In genomic region chr1:57574530-57574929, GRCm38 (mm10) we compare ENCODE assay signal across 31 mouse cellular contexts.
DNase-seq lines count a peak whose midpoint lies in the region; ATAC-seq and TF ChIP-seq lines count a peak whose summit lies in the region.
"Had no signal": no experiment of that assay in that cellular context is flagged by ENCODE, and none has a peak within 500 bp of the region (broad histone marks: within the 10 kb centered on the region; RNA-seq: fewer than 3 reads in every experiment).

No protein-coding gene starts in this region.

- no peak for ATAC-seq in heart, embryonic 15.5 days (replicated peaks; ENCODE audit: insufficient number of reproducible peaks, insufficient read depth, low FRiP score, low read depth)
- ATAC-seq in megakaryocyte, adult 5-6 weeks (ENCODE audit: poor library complexity, severe bottlenecking): peak; percentile 85
- no peak for ATAC-seq in stomach, postnatal 0 days (ENCODE audit: low FRiP score, low TSS enrichment)
- ATAC-seq: forebrain, embryonic 13.5 days; hindbrain, embryonic 16.5 days; midbrain, embryonic 16.5 days had no signal

- H3K27me3 ChIP-seq in heart, embryonic 15.5 days: no peaks in the 10 kb centered on the region
- no peaks in the 10 kb centered on the region for H3K27me3 ChIP-seq in CH12.LX (replicated peaks)
- no peaks in the 10 kb centered on the region for H3K27me3 ChIP-seq in splenic B cell, adult 2 months (ENCODE audit: control insufficient read depth, insufficient read depth, low read length, poor library complexity, severe bottlenecking)
- H3K27me3 ChIP-seq in stomach, postnatal 0 days (ENCODE audit: control insufficient read depth, insufficient read depth, low read length): no peaks in the 10 kb centered on the region
- H3K27me3 ChIP-seq: forebrain, embryonic 13.5 days; kidney, embryonic 15.5 days; neural tube, embryonic 13.5 days had no signal

- H3K36me3 ChIP-seq in heart, embryonic 15.5 days: no peaks in the 10 kb centered on the region
- H3K36me3 ChIP-seq in CH12.LX (replicated peaks in 1 of 2; ENCODE audit: control insufficient read depth in 1 of 2, insufficient read depth in 1 of 2, low read length in 1 of 2): no peaks in the 10 kb centered on the region
- H3K36me3 ChIP-seq in splenic B cell, adult 2 months (ENCODE audit: control insufficient read depth, insufficient read depth, low read length, poor library complexity, severe bottlenecking): no peaks in the 10 kb centered on the region
- no peaks in the 10 kb centered on the region for H3K36me3 ChIP-seq in stomach, postnatal 0 days (ENCODE audit: control insufficient read depth, insufficient read depth, low read length)
- H3K36me3 ChIP-seq: kidney, embryonic 15.5 days; neural tube, embryonic 13.5 days had no signal

- dilution Hi-C loops in CH12.LX (cut with MboI; ENCODE audit: extremely low pct_ligation_motif_present, extremely low pct_unique_long_range_greater_than_20kb, low sequenced_read_pairs): no loop called here

- H3K4me1 ChIP-seq in heart, embryonic 15.5 days (replicated peaks): peaks cover 12% of the 10 kb centered on the region; the same call in 1 of the 2 replicates
- H3K4me1 ChIP-seq in CH12.LX (ENCODE audit: control insufficient read depth in 1 of 2, insufficient read depth in 2 of 2): peaks cover 0 to 16% of the 10 kb centered on the region in 2 experiments; a peak in 2 of 4 replicates
- no peaks in the 10 kb centered on the region for H3K4me1 ChIP-seq in stomach, postnatal 0 days (replicated peaks; ENCODE audit: control insufficient read depth, insufficient read depth)
- H3K4me1 ChIP-seq: forebrain, embryonic 13.5 days; kidney, embryonic 15.5 days; neural tube, embryonic 13.5 days had no signal

- H3K27ac ChIP-seq in heart, embryonic 15.5 days: no peak overlapping the region
- no peak overlapping the region for H3K27ac ChIP-seq in CH12.LX (ENCODE audit: insufficient read depth, low read depth)
- H3K27ac ChIP-seq in stomach, postnatal 0 days (replicated peaks): no peak overlapping the region
- H3K27ac ChIP-seq: forebrain, embryonic 13.5 days; heart, adult 2 months; kidney, embryonic 15.5 days; liver, embryonic 14.5 days; neural tube, embryonic 13.5 days had no signal

- in situ Hi-C loops in CH12.LX (cut with MboI; ENCODE audit: low pct_ligation_motif_present, low pct_unique_long_range_greater_than_20kb, low sequenced_read_pairs): no loop called here

- H3K9me3 ChIP-seq in heart, embryonic 15.5 days (replicated peaks): no peaks in the 10 kb centered on the region
- no peaks in the 10 kb centered on the region for H3K9me3 ChIP-seq in CH12.LX (replicated peaks; ENCODE audit: low read length)
- H3K9me3 ChIP-seq in stomach, postnatal 0 days (ENCODE audit: control insufficient read depth, low read length): no peaks in the 10 kb centered on the region
- H3K9me3 ChIP-seq: forebrain, embryonic 13.5 days; kidney, embryonic 15.5 days; neural tube, embryonic 13.5 days had no signal

- H3K4me3 ChIP-seq in heart, embryonic 15.5 days: no peak overlapping the region
- no peak overlapping the region for H3K4me3 ChIP-seq in CH12.LX (replicated peaks in 1 of 3; ENCODE audit: low read depth in 2 of 3, low read length in 2 of 3, poor library complexity in 1 of 3)
- H3K4me3 ChIP-seq in stomach, postnatal 0 days (ENCODE audit: low read depth, low read length): no peak overlapping the region
- H3K4me3 ChIP-seq: forebrain, embryonic 13.5 days; heart, adult 2 months; kidney, embryonic 15.5 days; neural tube, embryonic 13.5 days had no signal

- intact Hi-C loops in left cerebral cortex, postnatal 10 days (cut with DNase I): no loop called here

- H3K79me2 ChIP-seq in CH12.LX (replicated peaks; ENCODE audit: control insufficient read depth, extremely low read depth, insufficient read depth, poor library complexity, severe bottlenecking): no peaks in the 10 kb centered on the region

- peak; percentile 72 for TF ChIP-seq EP300 in CH12.LX (IDR thresholded peaks at IDR 0.05; ENCODE audit: low read length)
- TF ChIP-seq EP300 in stomach, postnatal 0 days (optimal IDR thresholded peaks at IDR 0.05): no peak

- WGBS in heart, embryonic 15.5 days: 89% methylated on average over 6 of the region's 6 CpGs
- WGBS in stomach, postnatal 0 days: 89% methylated on average over 6 of the region's 6 CpGs

- TF ChIP-seq CTCF in CH12.LX (conservative IDR thresholded peaks at IDR 0.05 in 1 of 2, IDR thresholded peaks at IDR 0.05 in 1 of 2; ENCODE audit: low read depth in 2 of 2, low read length in 2 of 2): no peak
- no peak for TF ChIP-seq CTCF in stomach, postnatal 0 days (IDR thresholded peaks at IDR 0.05; ENCODE audit: low read depth)

- H3K4me2 ChIP-seq in heart, embryonic 15.5 days: peak overlapping the region; percentile 27; the same call in 1 of the 2 replicates
- peak overlapping the region; percentile 31; the same call in 1 of the 2 replicates for H3K4me2 ChIP-seq in CH12.LX (ENCODE audit: insufficient read depth, low read depth, poor library complexity, severe bottlenecking)
- H3K4me2 ChIP-seq in stomach, postnatal 0 days (replicated peaks; ENCODE audit: low read depth): no peak overlapping the region
- H3K4me2 ChIP-seq: forebrain, embryonic 13.5 days; kidney, embryonic 15.5 days; lung, embryonic 14.5 days; midbrain, embryonic 11.5 days; neural tube, embryonic 13.5 days had no signal

- no peak for TF ChIP-seq POLR2A in CH12.LX (IDR thresholded peaks at IDR 0.05; ENCODE audit: low read depth, low read length)

- TF ChIP-seq RAD21 in CH12.LX (IDR thresholded peaks at IDR 0.05; ENCODE audit: low read depth, low read length): no peak

- no peak for DNase-seq in heart, adult 18-20 months
- DNase-seq in CH12.LX (ENCODE audit: extremely low read depth): peak; percentile 51
- peak; percentile 18 for DNase-seq in splenic B cell, adult 2 months (ENCODE audit: low read depth, low spot score)
- DNase-seq in stomach, postnatal 0 days (ENCODE audit: low spot score): no peak
- DNase-seq in left cerebral cortex, postnatal 10 days (ENCODE audit: extremely low spot score in 1 of 2, low spot score in 2 of 2): no peak
- DNase-seq: adrenal gland, adult 8-10 months; cerebellum, adult 11 months; cerebellum, adult 9-10 months; cerebellum, postnatal 36 days; gastrocnemius, postnatal 14 days; heart, adult 2 months; heart, postnatal 14 days; kidney, adult 18-20 months; kidney, postnatal 25 days; layer of hippocampus, postnatal 36 days; liver; lung, postnatal 14 days; retina, postnatal 1 day; right cerebral cortex, postnatal 14 days; thymus, adult 2 months; thymus, postnatal 4 days had no signal

- H3K9ac ChIP-seq in heart, embryonic 15.5 days: no peak overlapping the region
- no peak overlapping the region for H3K9ac ChIP-seq in CH12.LX (ENCODE audit: insufficient read depth, low read depth)
- no peak overlapping the region for H3K9ac ChIP-seq in stomach, postnatal 0 days (ENCODE audit: low read length)
- H3K9ac ChIP-seq: forebrain, embryonic 13.5 days; kidney, embryonic 15.5 days; liver, embryonic 14.5 days; lung, embryonic 14.5 days; neural tube, embryonic 13.5 days had no signal

TF ChIP-seq in CH12.LX, 34 proteins besides CTCF, POLR2A, EP300 and RAD21:
- TF ChIP-seq MYC (IDR thresholded peaks at IDR 0.05; ENCODE audit: low read depth, low read length) (0 out of 2 replicates have a peak, but pooled peaks have one; percentile 22), IRF4 (IDR thresholded peaks at IDR 0.05; ENCODE audit: low read depth, low read length) (peak; percentile 75), ELF1 (IDR thresholded peaks at IDR 0.05; ENCODE audit: low read depth, low read length) (peak; percentile 46; the same call in 1 of the 2 replicates), TCF12 (IDR thresholded peaks at IDR 0.05; ENCODE audit: low read depth, low read length) (no peak)

Comparison
In these comparisons a context has a peak if more than half of its experiments do, and no peak if none do; other contexts are left out.
1. DNase-seq: peak in CH12.LX (single experiment) and splenic B cell, adult 2 months (single experiment); none in heart, adult 18-20 months (0 of 2), stomach, postnatal 0 days (single experiment) and left cerebral cortex, postnatal 10 days (0 of 2).